Mouse (Mus musculus) MN1 (cell line): ENCODE data around the gene Smim13.
"Not testable (repeated sequence)": the region's sequence is repeated elsewhere in the genome, so short reads cannot be mapped to it uniquely, and the experiment has no call there.

ENCODE experiments used
- DNase-seq: peaks from one replicate; pipeline ENCODE4 v3.0.0-alpha.2; 2016; ENCODE audit warnings: low spot score

Smim13 gene

GRCm38 (mm10) chr13:41249538-41250317 is at the start of gene Smim13:
TSS of gene Smim13 (plus strand) at chr13:41249844.
- peak; percentile 94 for DNase-seq

GRCm38 (mm10) chr13:41200861-41201260 is 48.8 kb upstream of the Smim13 start:
- DNase-seq = no peak

GRCm38 (mm10) chr13:41203289-41203688 is 46.4 kb upstream of the Smim13 start:
- DNase-seq = no peak

- DNase-seq = no peak
Observed at GRCm38 (mm10) chr13:41203691-41204090, 46.0 kb upstream of the Smim13 start.

- DNase-seq = not testable (repeated sequence)
Observed at GRCm38 (mm10) chr13:41205568-41205967, 44.1 kb upstream of the Smim13 start.

- DNase-seq = no peak
Observed at GRCm38 (mm10) chr13:41206241-41206640, 43.4 kb upstream of the Smim13 start.

GRCm38 (mm10) chr13:41211276-41211675 is 38.4 kb upstream of the Smim13 start:
- no peak for DNase-seq

- no peak for DNase-seq
Observed at GRCm38 (mm10) chr13:41212558-41213322, 36.9 kb upstream of the Smim13 start.

GRCm38 (mm10) chr13:41215669-41216068 is 34.0 kb upstream of the Smim13 start:
- DNase-seq = no peak

GRCm38 (mm10) chr13:41216236-41216635 is 33.4 kb upstream of the Smim13 start:
- DNase-seq = no peak

- DNase-seq = no peak
Observed at GRCm38 (mm10) chr13:41219056-41219455, 30.6 kb upstream of the Smim13 start.

GRCm38 (mm10) chr13:41219687-41220303 is 29.8 kb upstream of the Smim13 start:
- DNase-seq = no peak

GRCm38 (mm10) chr13:41220304-41220834 is 29.3 kb upstream of the Smim13 start, which contains the start of gene Elovl2:
TSS of gene Elovl2 (minus strand) at chr13:41220405.
- peak; percentile 33 for DNase-seq

- no peak for DNase-seq
Observed at GRCm38 (mm10) chr13:41226513-41226912, 23.1 kb upstream of the Smim13 start.

- DNase-seq = no peak
Observed at GRCm38 (mm10) chr13:41228060-41228459, 21.6 kb upstream of the Smim13 start.

- no peak for DNase-seq
Observed at GRCm38 (mm10) chr13:41230256-41230655, 19.4 kb upstream of the Smim13 start.

- DNase-seq = no peak
Observed at GRCm38 (mm10) chr13:41231389-41231983, 18.2 kb upstream of the Smim13 start.

GRCm38 (mm10) chr13:41232209-41232608 is 17.4 kb upstream of the Smim13 start:
- no peak for DNase-seq

- no peak for DNase-seq
Observed at GRCm38 (mm10) chr13:41233241-41233640, 16.4 kb upstream of the Smim13 start.

- DNase-seq = no peak
Observed at GRCm38 (mm10) chr13:41235181-41235580, 14.5 kb upstream of the Smim13 start.

GRCm38 (mm10) chr13:41235845-41236741 is 13.6 kb upstream of the Smim13 start:
- DNase-seq = no peak
